Mouse (Mus musculus): Measurements from ENCODE around the gene Cpt1c. TPM values are rescaled to one million over a fixed set of nuclear protein-coding genes. Genes with fewer than 3 reads are reported as not detected.

Gene Cpt1c
- polyA plus RNA-seq, 1 experiment from 2014 or later, result 48.2 TPM

GRCm38 (mm10) chr7:44973415-44974130, 1.1 kb downstream of the Cpt1c start:
- Histone ChIP-seq H3K4me3 (peak overlapping the region; percentile 54), H3K4me1 (peaks cover 50% of the 10 kb centered on the region), H3K4me2 (replicated peaks) (peak overlapping the region; percentile 83), H3K27me3 (no peaks in the 10 kb centered on the region), H3K9me3 (no peaks in the 10 kb centered on the region), H3K36me3 (peaks cover 29% of the 10 kb centered on the region), H3K9ac (replicated peaks) (peak overlapping the region; percentile 62), H3K27ac (replicated peaks) (peak overlapping the region; percentile 96)
- no peak for ATAC-seq (replicated peaks)
- WGBS, result 28% methylated on average over 14 of the region's 14 CpGs

DNA sequence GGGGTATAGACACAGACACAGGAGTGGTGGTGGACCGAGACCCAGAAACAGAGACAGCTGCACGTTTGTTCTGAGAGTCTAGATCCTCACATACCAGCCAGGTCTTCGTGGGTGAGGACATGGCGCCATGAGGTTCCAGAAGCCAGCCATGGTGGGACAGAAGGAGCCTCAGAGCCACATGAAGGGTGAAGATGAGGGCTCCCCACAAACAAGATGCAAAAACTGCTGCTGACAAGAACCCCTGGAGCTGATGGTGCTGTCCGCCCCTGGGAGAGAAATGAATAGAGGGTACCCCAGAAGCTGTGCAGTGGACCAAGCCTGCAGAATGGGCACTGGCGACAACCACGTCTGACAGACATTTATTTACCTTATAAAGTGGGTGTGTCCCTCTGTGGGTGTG, 3.5 kb downstream of the Cpt1c start:
- Histone ChIP-seq H3K4me2 (replicated peaks) (peak overlapping the region; percentile 95), H3K36me3 (peaks cover 19% of the 10 kb centered on the region), H3K27ac (replicated peaks) (peak overlapping the region; percentile 90), H3K9ac (replicated peaks) (peak overlapping the region; percentile 56), H3K4me1 (peaks cover 50% of the 10 kb centered on the region), H3K9me3 (no peaks in the 10 kb centered on the region), H3K27me3 (no peaks in the 10 kb centered on the region), H3K4me3 (peak overlapping the region; percentile 68)
- 67% methylated on average over 7 of the region's 7 CpGs for WGBS
- ATAC-seq (replicated peaks), result no peak

DNA sequence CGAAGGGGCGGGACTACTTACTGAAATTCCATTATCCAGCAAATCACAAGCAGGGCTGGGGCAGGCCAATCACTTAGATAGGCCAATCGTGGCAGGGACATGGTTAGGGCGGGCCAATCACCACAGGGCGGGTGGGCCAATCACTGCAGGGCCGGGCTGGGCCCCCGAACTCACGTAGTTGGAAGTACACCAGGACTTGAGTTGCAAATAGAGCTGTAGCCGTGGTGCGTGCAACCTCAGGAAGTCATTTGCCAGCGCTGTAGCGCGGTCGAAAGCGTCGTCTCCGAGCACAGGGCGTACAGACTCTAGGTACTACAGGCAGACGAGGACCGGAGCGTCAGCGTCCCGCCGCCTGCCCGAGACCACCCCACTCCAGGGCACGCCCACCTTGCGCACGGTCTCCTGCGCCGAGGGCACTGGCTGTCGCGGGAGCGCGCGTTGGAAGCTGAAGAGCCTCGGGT, 4.4 kb downstream of the Cpt1c start:
- Histone ChIP-seq H3K9me3 (no peaks in the 10 kb centered on the region), H3K4me1 (peaks cover 48% of the 10 kb centered on the region), H3K27me3 (no peaks in the 10 kb centered on the region), H3K4me2 (replicated peaks) (peak overlapping the region; percentile 95), H3K4me3 (peak overlapping the region; percentile 68), H3K9ac (replicated peaks) (peak overlapping the region; percentile 56), H3K36me3 (peaks cover 23% of the 10 kb centered on the region), H3K27ac (replicated peaks) (peak overlapping the region; percentile 90)
- ATAC-seq (replicated peaks), result peak; percentile 96
- under 1% methylated on average over 36 of the region's 36 CpGs for WGBS

- ATAC-seq (replicated peaks), result no peak
- Histone ChIP-seq H3K4me1 (peaks cover 19% of the 10 kb centered on the region), H3K27me3 (no peaks in the 10 kb centered on the region), H3K36me3 (peaks cover 50% of the 10 kb centered on the region), H3K9me3 (no peaks in the 10 kb centered on the region), H3K4me2 (replicated peaks) (no peak overlapping the region), H3K27ac (replicated peaks) (no peak overlapping the region), H3K9ac (replicated peaks) (no peak overlapping the region), H3K4me3 (no peak overlapping the region)
- WGBS, result 80% methylated on average over 15 of the region's 15 CpGs
Observed at GRCm38 (mm10) chr7:44966638-44967037, 8.0 kb downstream of the Cpt1c start.

DNA sequence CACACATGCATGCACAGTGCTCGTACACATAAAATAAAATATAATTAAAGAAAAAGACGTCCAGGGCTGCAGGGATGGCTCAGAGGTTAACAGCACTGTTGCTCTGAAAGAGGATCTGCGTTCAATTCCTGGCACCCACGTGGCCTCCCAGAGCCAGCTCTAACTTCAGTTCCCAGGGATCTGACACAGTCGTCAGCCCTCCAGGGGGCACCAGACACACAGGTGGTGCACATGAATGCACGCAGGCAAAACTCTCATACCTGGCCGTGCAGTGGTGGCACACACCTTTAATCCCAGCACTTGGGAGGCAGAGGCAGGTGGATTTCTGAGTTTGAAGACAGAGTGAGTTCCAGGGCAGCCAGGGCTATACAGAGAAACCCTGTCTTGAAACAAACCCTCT, 8.7 kb downstream of the Cpt1c start:
- Histone ChIP-seq H3K4me1 (peaks cover 13% of the 10 kb centered on the region), H3K9ac (replicated peaks) (no peak overlapping the region), H3K27ac (replicated peaks) (no peak overlapping the region), H3K36me3 (peaks cover 57% of the 10 kb centered on the region), H3K4me3 (no peak overlapping the region), H3K27me3 (no peaks in the 10 kb centered on the region), H3K9me3 (no peaks in the 10 kb centered on the region), H3K4me2 (replicated peaks) (no peak overlapping the region)
- 86% methylated on average over 7 of the region's 7 CpGs for WGBS
- ATAC-seq (replicated peaks), result no peak

DNA sequence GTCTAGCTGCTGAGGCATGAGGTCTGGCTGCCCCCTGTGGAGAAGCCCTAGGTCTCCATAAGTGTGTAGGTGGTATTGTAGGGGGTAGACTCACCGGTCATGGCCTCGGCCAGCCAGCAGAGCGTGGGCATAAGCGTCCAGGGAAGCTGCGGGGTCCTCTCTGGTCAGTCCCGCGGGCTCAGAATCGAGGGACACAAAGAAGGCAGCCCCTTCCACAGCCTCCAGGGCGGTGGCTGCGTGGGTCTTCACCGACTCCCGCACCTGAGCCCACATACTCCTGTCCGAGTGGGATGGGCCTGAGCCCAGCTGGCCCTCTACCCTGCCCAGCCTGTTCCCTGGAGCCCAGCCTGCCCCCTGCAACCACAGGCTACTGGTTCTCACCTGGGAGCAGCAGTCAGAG, 9.7 kb downstream of the Cpt1c start:
- Histone ChIP-seq H3K4me3 (no peak overlapping the region), H3K36me3 (peaks cover 62% of the 10 kb centered on the region), H3K4me1 (peaks cover 4% of the 10 kb centered on the region; the same call in 1 of the 2 replicates), H3K9ac (replicated peaks) (no peak overlapping the region), H3K9me3 (no peaks in the 10 kb centered on the region), H3K4me2 (replicated peaks) (no peak overlapping the region), H3K27me3 (no peaks in the 10 kb centered on the region), H3K27ac (replicated peaks) (no peak overlapping the region)
- 92% methylated on average over 13 of the region's 13 CpGs for WGBS
- no peak for ATAC-seq (replicated peaks)

DNA sequence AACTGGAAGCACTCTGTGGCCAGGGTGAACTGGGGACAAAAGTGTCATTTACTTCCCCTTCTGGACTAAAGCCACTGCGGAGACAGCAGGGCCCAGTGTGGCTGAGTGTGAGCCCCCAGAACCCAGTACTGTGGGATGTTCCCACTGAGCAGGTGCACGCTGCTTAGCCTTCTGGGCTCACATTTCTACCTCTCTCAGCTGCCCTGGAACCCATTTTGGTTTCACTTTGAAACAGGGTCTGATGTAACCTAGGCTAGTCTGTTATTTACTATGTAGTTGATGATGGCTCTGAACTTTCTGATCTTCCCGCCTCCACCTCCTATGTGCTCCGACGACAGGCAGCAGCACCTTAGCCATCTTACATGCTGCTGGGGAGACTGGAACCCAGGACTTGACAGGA, 11.8 kb downstream of the Cpt1c start:
- H3K27ac ChIP-seq (replicated peaks), result no peak overlapping the region
- H3K27me3 ChIP-seq, result no peaks in the 10 kb centered on the region
- H3K9ac ChIP-seq (replicated peaks), result no peak overlapping the region
- WGBS, result 88% methylated on average over 5 of the region's 5 CpGs
- no peak overlapping the region for H3K4me2 ChIP-seq (replicated peaks)
- H3K9me3 ChIP-seq, result no peaks in the 10 kb centered on the region
- no peaks in the 10 kb centered on the region for H3K4me1 ChIP-seq
- H3K36me3 ChIP-seq, result peaks cover 76% of the 10 kb centered on the region
- H3K4me3 ChIP-seq, result no peak overlapping the region
- ATAC-seq (replicated peaks), result no peak

- no peak overlapping the region for H3K27ac ChIP-seq (replicated peaks)
- H3K9me3 ChIP-seq, result no peaks in the 10 kb centered on the region
- 83% methylated on average over 8 of the region's 8 CpGs for WGBS
- H3K9ac ChIP-seq (replicated peaks), result no peak overlapping the region
- H3K4me1 ChIP-seq, result no peaks in the 10 kb centered on the region
- H3K27me3 ChIP-seq, result no peaks in the 10 kb centered on the region
- no peak overlapping the region for H3K4me2 ChIP-seq (replicated peaks)
- peaks cover 73% of the 10 kb centered on the region for H3K36me3 ChIP-seq
- no peak for ATAC-seq (replicated peaks)
- H3K4me3 ChIP-seq, result no peak overlapping the region
Observed at GRCm38 (mm10) chr7:44962337-44962736, 12.3 kb downstream of the Cpt1c start.

DNA sequence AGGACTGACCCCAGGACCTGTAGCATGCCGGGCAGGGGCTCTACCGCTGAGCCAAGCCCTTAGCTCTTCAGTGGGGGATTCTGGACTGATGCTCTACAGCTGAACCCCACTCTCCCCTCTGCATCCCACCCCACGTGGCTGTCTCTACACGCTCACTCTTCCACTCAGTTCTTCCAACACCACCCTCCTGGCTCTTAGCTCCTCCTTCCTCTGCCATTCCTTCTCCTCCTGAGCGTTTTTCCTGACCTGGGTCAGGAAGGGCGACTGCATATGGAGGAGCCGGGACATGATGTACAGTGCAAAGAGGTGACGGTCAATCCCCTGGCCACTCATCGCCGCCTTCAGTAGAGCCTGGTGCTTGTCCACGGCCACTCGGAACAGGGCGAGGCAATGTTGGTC, 14.1 kb downstream of the Cpt1c start:
- Histone ChIP-seq H3K4me3 (no peak overlapping the region), H3K36me3 (peaks cover 57% of the 10 kb centered on the region), H3K4me2 (replicated peaks) (no peak overlapping the region), H3K9ac (replicated peaks) (no peak overlapping the region), H3K27ac (replicated peaks) (no peak overlapping the region), H3K4me1 (no peaks in the 10 kb centered on the region), H3K9me3 (no peaks in the 10 kb centered on the region), H3K27me3 (no peaks in the 10 kb centered on the region)
- no peak for ATAC-seq (replicated peaks)
- 92% methylated on average over 13 of the region's 13 CpGs for WGBS

- no peaks in the 10 kb centered on the region for H3K4me1 ChIP-seq
- no peak overlapping the region for H3K27ac ChIP-seq (replicated peaks)
- H3K36me3 ChIP-seq, result peaks cover 52% of the 10 kb centered on the region
- ATAC-seq (replicated peaks), result no peak
- no peak overlapping the region for H3K4me2 ChIP-seq (replicated peaks)
- no peak overlapping the region for H3K9ac ChIP-seq (replicated peaks)
- H3K4me3 ChIP-seq, result no peak overlapping the region
- H3K9me3 ChIP-seq, result no peaks in the 10 kb centered on the region
- no peaks in the 10 kb centered on the region for H3K27me3 ChIP-seq
- WGBS, result 90% methylated on average over 10 of the region's 10 CpGs
Observed at GRCm38 (mm10) chr7:44959874-44960511, 14.7 kb downstream of the Cpt1c start.

DNA sequence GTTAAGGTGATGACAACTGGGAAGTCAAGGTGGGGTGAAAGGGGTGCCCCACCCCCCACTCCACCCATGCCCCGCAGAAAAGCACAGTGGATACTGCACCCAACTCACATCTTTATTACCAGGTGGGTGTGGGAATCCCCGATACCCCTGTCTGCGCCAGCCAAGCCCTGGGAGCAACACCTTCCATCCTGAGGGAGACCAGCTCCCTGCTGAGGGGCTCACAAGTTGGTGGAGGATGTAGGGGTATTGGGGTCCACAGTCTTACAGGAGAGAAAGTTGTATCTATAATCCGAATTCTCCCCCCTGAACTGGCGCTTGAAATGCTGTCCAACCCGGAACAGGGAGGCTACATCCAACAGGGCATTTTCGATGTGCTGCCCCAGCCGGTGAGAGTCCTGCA, 15.4 kb downstream of the Cpt1c start:
- H3K9me3 ChIP-seq, result no peaks in the 10 kb centered on the region
- peaks cover 46% of the 10 kb centered on the region for H3K36me3 ChIP-seq
- no peaks in the 10 kb centered on the region for H3K4me1 ChIP-seq
- no peak overlapping the region for H3K27ac ChIP-seq (replicated peaks)
- H3K4me2 ChIP-seq (replicated peaks), result no peak overlapping the region
- ATAC-seq (replicated peaks), result no peak
- no peaks in the 10 kb centered on the region for H3K27me3 ChIP-seq
- H3K9ac ChIP-seq (replicated peaks), result no peak overlapping the region
- 93% methylated on average over 8 of the region's 8 CpGs for WGBS
- no peak overlapping the region for H3K4me3 ChIP-seq

GRCm38 (mm10) chr7:44958208-44958607, 16.4 kb downstream of the Cpt1c start:
- H3K9ac ChIP-seq (replicated peaks), result no peak overlapping the region
- H3K4me3 ChIP-seq, result no peak overlapping the region
- H3K4me2 ChIP-seq (replicated peaks), result no peak overlapping the region
- H3K36me3 ChIP-seq, result peaks cover 39% of the 10 kb centered on the region
- H3K27me3 ChIP-seq, result 0 out of 2 replicates have a peak, but pooled peaks cover 4% of the 10 kb centered on the region
- WGBS, result 55% methylated on average over 7 of the region's 7 CpGs
- no peaks in the 10 kb centered on the region for H3K4me1 ChIP-seq
- no peak overlapping the region for H3K27ac ChIP-seq (replicated peaks)
- ATAC-seq (replicated peaks), result no peak
- no peaks in the 10 kb centered on the region for H3K9me3 ChIP-seq
